Mouse (Mus musculus) neural tube, embryonic 15.5 days (tissue): ENCODE results near the gene Ambra1. TPM values are rescaled to one million over a fixed set of nuclear protein-coding genes. Genes with fewer than 3 reads are reported as not detected.

Experiments
- ATAC-seq: fragments of 200-750 bp; cut with Nextera tagmentation; 2 replicates; pipeline ENCODE4 v1.8.0; 2017; ENCODE audit warnings: mild to moderate bottlenecking, moderate TSS enrichment, moderate library complexity; ENCODE audit not compliant: low FRiP score
- H3K27ac ChIP-seq: fragments of 300-500 bp; sonication (generic); replicated peaks from 2 replicates; pipeline ENCODE4 v1.5.1; 2015; ENCODE audit warnings: mild to moderate bottlenecking, inconsistent platforms
- H3K27me3 ChIP-seq: fragments of 300-500 bp; sonication (generic); replicated peaks from 2 replicates; pipeline ENCODE4 v1.6.1; 2015; ENCODE audit warnings: inconsistent platforms
- H3K36me3 ChIP-seq: fragments of 300-500 bp; sonication (generic); 2 replicates; pipeline ENCODE4 v1.6.1; 2015; ENCODE audit warnings: inconsistent platforms
- H3K4me1 ChIP-seq: fragments of 300-500 bp; sonication (generic); 2 replicates; pipeline ENCODE4 v1.6.1; 2015; ENCODE audit warnings: inconsistent platforms
- H3K4me2 ChIP-seq: fragments of 300-500 bp; sonication (generic); 2 replicates; pipeline ENCODE4 v1.6.1; 2015; ENCODE audit warnings: inconsistent platforms, mild to moderate bottlenecking, moderate library complexity
- H3K4me3 ChIP-seq: fragments of 300-500 bp; sonication (generic); replicated peaks from 2 replicates; pipeline ENCODE4 v1.5.1; 2015; ENCODE audit warnings: mild to moderate bottlenecking, inconsistent platforms
- H3K9ac ChIP-seq: fragments of 300-500 bp; sonication (generic); replicated peaks from 2 replicates; pipeline ENCODE4 v1.6.1; 2015; ENCODE audit warnings: mild to moderate bottlenecking, inconsistent platforms
- H3K9me3 ChIP-seq: fragments of 300-500 bp; sonication (generic); replicated peaks from 2 replicates; pipeline ENCODE4 v1.6.1; 2016; ENCODE audit warnings: inconsistent platforms
- WGBS: fragments of 180-500 bp; shearing (Covaris S2); methylation state at CpG from one replicate; pipeline ENCODE4 v1.1.7; 2015; ENCODE audit warnings: mixed read lengths; 5-methylcytosine and 5-hydroxymethylcytosine counted together
- polyA plus RNA-seq: library from polyadenylated mRNA; unstranded; fragments of >200 nt; fragmentation: Nextera tagmentation; extraction: Ambion mirVana; gene quantifications from 2 replicates; pipeline ENCODE4 v1.2.1, GENCODE M21; 2015

The Ambra1 gene
- polyA plus RNA-seq, 1 experiment from 2014 or later = 22.0 TPM

DNA sequence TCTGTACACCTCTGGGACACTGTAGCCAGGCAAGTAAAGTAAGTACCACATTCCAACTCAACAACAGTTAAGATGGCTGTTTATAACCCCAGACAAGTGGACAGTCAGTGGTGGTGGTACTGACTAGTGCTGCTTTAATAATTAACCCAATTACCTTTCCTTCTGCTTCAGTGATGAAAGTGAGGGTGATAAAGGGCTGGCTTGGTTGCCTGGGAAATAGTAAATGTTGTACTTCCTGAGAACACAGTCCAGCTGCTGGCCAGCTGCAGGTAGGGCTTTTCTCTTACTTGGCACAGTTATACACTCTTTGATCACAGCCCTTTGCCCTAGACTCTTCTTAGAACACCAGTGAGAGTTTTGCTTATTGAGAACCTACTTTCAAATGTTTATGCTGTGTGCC, 102.3 kb downstream of the Ambra1 start:
- Histone ChIP-seq H3K27me3 (no peaks in the 10 kb centered on the region), H3K4me3 (no peak overlapping the region), H3K4me2 (no peak overlapping the region), H3K9me3 (no peaks in the 10 kb centered on the region), H3K36me3 (no peaks in the 10 kb centered on the region), H3K4me1 (peaks cover 9% of the 10 kb centered on the region; the same call in 1 of the 2 replicates), H3K9ac (no peak overlapping the region), H3K27ac (no peak overlapping the region)
- ATAC-seq = no peak

DNA sequence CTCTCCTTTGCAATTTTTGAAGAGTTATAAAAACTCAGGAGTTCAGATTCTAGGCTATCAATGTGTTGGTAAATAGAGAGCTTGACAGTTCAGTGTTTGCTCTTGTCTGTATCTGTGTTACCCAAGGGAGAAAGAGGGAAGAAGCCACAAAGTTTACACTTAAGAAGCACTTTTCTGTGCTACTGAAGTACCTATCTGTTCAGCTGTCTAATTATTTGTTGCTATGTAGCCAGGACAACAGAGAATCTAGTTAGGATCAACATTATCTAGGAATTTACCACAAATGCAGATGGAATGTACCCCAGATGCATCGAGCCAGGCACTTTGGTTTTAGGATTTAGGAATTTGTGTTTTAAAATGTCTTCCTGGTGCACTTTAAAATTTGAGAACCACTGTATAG, 104.3 kb downstream of the Ambra1 start:
- Histone ChIP-seq H3K4me3 (no peak overlapping the region), H3K4me1 (peaks cover 9% of the 10 kb centered on the region; the same call in 1 of the 2 replicates), H3K27me3 (no peaks in the 10 kb centered on the region), H3K4me2 (no peak overlapping the region), H3K9ac (no peak overlapping the region; the same call in 1 of the 2 replicates), H3K36me3 (no peaks in the 10 kb centered on the region), H3K27ac (no peak overlapping the region), H3K9me3 (no peaks in the 10 kb centered on the region)
- 87% methylated on average over 1 of the region's 1 CpGs for WGBS
- ATAC-seq = no peak

DNA sequence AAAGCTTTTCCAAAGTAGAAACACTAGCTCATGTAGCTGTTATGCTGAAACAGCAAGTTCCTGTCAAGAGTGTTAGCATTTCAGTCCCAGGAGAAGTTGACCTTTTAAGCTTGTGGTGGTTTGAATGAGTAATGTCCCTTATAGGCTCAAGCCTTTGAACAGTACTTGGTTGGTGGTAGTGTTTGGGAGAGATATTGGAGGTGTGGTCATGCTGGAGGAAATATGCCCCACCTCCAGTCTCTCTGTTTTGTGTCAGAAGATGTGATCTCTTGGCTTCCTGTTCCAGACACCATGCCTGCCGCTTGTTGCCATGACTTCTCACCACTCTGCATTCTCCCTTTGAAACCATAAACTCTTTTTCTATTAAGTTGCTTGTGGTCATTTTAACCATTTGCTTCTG, 105.1 kb downstream of the Ambra1 start:
- ATAC-seq = no peak
- Histone ChIP-seq H3K9me3 (no peaks in the 10 kb centered on the region), H3K4me3 (no peak overlapping the region), H3K36me3 (no peaks in the 10 kb centered on the region), H3K9ac (no peak overlapping the region), H3K4me2 (no peak overlapping the region), H3K4me1 (peaks cover 9% of the 10 kb centered on the region; the same call in 1 of the 2 replicates), H3K27ac (no peak overlapping the region), H3K27me3 (no peaks in the 10 kb centered on the region)
- 70% methylated on average over 1 of the region's 1 CpGs for WGBS

DNA sequence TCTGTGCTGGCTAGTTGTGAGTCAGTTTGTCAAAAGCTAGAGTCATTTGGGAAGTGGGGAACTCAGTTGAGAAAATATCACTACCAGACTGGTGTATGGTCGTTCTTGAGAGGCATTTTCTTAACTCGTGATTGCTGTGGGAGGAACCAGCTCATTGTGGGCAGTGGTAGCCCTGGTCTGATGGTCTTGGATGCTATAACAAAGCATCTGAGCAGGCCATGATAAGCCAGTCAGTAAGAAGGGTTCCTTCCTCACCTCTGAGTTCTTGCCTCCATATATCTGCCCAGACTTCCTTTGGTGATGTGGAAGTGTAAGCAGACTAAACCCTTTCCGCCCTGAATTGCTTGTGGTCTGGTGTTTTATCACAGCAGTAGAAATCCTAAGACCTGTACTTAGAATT, 105.7 kb downstream of the Ambra1 start:
- no peak overlapping the region for H3K9ac ChIP-seq
- H3K27me3 ChIP-seq = no peaks in the 10 kb centered on the region
- H3K4me2 ChIP-seq = no peak overlapping the region
- H3K4me1 ChIP-seq = peaks cover 9% of the 10 kb centered on the region; the same call in 1 of the 2 replicates
- H3K9me3 ChIP-seq = no peaks in the 10 kb centered on the region
- H3K36me3 ChIP-seq = no peaks in the 10 kb centered on the region
- WGBS = 73% methylated on average over 3 of the region's 3 CpGs
- H3K27ac ChIP-seq = no peak overlapping the region
- H3K4me3 ChIP-seq = no peak overlapping the region
- ATAC-seq = no peak

DNA sequence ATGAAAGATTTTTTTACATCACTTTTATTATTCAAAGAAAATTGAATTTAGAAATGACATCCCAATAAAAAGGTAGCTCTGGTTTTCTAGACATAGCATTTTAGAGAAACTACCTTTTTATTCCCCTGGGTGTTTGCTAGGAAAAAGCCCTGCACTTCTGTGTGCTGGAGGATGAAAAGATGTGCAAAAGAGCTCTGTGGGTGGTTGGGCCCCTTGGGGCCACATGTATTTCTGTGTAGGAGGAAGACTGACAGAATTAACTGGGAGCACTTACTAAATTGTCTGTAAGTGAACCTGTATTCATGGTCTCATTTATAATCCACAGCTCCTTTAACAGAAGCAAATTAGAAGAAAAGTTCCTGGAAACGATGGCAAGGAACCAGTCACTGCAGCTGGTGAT, 114.2 kb downstream of the Ambra1 start:
- WGBS = 88% methylated on average over 1 of the region's 1 CpGs
- Histone ChIP-seq H3K4me3 (no peak overlapping the region), H3K36me3 (no peaks in the 10 kb centered on the region), H3K4me2 (no peak overlapping the region), H3K9ac (no peak overlapping the region), H3K9me3 (no peaks in the 10 kb centered on the region), H3K27me3 (no peaks in the 10 kb centered on the region), H3K4me1 (no peaks in the 10 kb centered on the region), H3K27ac (no peak overlapping the region)
- ATAC-seq = no peak

DNA sequence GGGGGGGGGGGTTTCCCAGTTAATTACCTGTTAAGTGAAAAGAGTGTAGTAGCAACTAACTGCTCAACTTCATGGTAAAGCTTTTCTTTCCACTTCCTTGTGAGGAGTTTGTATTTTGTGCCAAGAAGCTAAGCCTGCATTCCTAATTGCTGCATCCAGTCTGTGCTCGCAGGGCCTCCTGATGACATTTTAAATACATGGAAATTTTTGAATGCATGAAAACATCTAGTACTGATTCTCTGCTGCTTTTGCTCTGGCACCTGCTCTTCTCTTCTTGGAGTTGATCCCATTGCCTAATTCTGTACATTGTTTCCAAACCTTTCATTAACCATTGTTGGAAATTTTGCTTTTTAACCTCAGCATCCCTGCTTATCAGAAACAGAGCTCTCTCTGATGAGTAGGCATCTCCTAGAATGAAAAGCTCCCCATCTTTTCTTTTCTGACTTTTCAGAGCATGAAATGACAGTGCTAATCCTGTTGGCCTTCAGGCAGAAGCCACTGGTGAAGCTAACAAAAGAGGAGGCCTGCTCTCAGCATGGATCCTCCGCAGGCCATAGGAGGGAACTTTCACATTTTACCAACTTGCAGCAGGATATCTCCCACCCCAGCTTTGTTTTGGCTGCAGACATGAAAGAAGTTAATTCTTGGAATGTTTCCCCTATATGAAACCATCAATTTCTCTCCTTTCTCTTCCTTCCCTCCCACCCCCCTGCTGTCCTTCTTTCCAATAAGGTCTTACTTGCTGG, 122.7 kb downstream of the Ambra1 start:
- no peak overlapping the region for H3K4me2 ChIP-seq

DNA sequence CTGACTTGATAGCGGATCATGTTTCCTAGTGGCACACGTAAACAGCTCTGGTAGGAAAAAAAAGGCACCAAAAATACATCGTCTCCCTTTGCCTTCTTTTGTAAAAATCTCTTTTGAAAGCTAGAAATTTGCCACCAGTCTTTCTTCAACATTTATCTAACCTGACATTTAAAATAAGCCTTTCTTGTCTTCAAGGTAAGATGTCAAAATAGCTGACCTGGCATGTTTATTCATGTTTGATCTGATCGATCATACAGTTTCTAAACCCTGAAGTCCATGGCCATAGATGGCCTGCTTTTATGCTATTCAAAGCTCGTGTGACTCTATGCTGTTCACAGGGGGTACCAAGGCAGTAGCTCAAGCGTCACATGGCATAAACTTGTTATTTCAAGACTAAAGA, 124.6 kb downstream of the Ambra1 start:
- Histone ChIP-seq H3K9me3 (no peaks in the 10 kb centered on the region), H3K27me3 (no peaks in the 10 kb centered on the region), H3K9ac (no peak overlapping the region), H3K4me1 (peaks cover 15% of the 10 kb centered on the region), H3K4me3 (no peak overlapping the region), H3K4me2 (no peak overlapping the region), H3K27ac (no peak overlapping the region), H3K36me3 (no peaks in the 10 kb centered on the region)
- ATAC-seq = no peak
- 85% methylated on average over 6 of the region's 6 CpGs for WGBS

More for the DNA sequence above, 122.7 kb downstream of the Ambra1 start:
- WGBS = 29% methylated on average over 2 of the region's 2 CpGs
- Histone ChIP-seq H3K9me3 (no peaks in the 10 kb centered on the region), H3K4me1 (peaks cover 8% of the 10 kb centered on the region; the same call in 1 of the 2 replicates), H3K4me3 (no peak overlapping the region), H3K27me3 (no peaks in the 10 kb centered on the region), H3K27ac (peak overlapping the region; percentile 41; the same call in 1 of the 2 replicates), H3K9ac (no peak overlapping the region), H3K36me3 (no peaks in the 10 kb centered on the region)
- ATAC-seq = no peak

DNA sequence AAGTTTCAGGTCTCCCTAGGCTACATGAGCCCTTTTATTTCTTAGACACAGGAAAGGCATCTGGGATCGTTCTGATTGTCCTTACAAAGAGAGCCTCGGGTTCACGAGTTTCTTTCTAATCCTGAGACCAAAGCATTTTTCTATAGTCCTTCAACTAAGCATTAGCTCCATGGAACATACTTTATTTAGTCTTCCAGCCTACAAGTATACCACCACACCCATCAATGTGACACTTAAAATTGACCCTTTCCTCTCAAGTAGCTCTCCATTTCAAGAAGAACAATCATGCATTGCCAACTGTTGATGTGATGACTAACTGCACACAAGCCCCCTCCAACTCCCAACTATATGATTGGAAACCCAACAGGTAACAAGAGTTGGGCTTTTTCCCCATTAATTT, 127.0 kb downstream of the Ambra1 start:
- Histone ChIP-seq H3K27ac (no peak overlapping the region), H3K36me3 (no peaks in the 10 kb centered on the region), H3K9ac (no peak overlapping the region), H3K9me3 (no peaks in the 10 kb centered on the region), H3K4me2 (no peak overlapping the region), H3K4me3 (no peak overlapping the region), H3K4me1 (peaks cover 20% of the 10 kb centered on the region), H3K27me3 (no peaks in the 10 kb centered on the region)
- WGBS = 94% methylated on average over 3 of the region's 3 CpGs
- ATAC-seq = no peak

DNA sequence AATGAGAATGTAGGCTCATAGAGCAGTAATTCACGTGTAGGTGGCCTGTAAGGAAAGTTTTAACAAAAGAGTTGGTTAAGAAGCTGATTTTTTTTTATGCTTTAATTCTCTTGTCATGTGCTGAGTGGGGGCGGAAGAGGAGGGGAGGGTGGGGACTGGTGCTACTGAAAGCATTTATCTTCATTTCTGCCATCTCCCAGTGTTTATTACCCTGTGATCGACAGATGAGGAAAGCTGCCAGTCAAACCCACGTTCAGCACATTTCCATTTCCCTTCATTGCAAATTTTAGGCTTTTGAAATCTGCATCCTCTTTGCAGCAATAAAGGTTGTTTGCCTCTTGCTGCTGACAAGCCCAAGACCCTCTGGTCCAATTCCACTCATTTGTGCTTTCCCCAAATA, 129.5 kb downstream of the Ambra1 start:
- ATAC-seq = no peak; the same call in 1 of the 2 replicates
- H3K27me3 ChIP-seq = no peaks in the 10 kb centered on the region
- 23% methylated on average over 4 of the region's 4 CpGs for WGBS
- no peaks in the 10 kb centered on the region for H3K9me3 ChIP-seq
- no peak overlapping the region for H3K4me2 ChIP-seq
- H3K27ac ChIP-seq = peak overlapping the region; percentile 39
- no peak overlapping the region for H3K4me3 ChIP-seq
- no peaks in the 10 kb centered on the region for H3K36me3 ChIP-seq
- H3K9ac ChIP-seq = no peak overlapping the region
- H3K4me1 ChIP-seq = peaks cover 13% of the 10 kb centered on the region

DNA sequence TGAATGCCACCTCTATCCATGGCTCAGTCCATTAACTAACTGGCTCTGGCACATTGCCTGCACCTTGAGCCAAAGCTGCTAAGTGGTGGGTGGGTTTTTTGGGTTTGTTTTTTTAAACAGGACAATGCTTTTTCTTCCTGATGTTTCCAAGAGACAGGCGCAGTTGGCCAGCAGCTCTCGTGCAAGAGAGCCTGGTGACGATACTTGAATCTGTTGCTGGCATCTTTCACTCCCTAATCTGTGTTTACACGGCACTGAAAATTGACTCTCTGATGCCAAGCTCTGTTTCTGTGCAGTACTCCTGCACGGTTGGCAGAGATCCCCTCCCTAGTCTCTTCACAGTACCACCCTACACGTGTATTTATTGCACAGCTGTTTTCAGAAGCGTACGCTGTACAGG, 140.8 kb downstream of the Ambra1 start:
- 28% methylated on average over 8 of the region's 8 CpGs for WGBS
- peaks cover 9% of the 10 kb centered on the region for H3K4me1 ChIP-seq
- H3K27me3 ChIP-seq = no peaks in the 10 kb centered on the region
- no peak overlapping the region for H3K4me3 ChIP-seq
- H3K9me3 ChIP-seq = no peaks in the 10 kb centered on the region
- no peak overlapping the region for H3K9ac ChIP-seq
- peaks cover 2% of the 10 kb centered on the region; the same call in 1 of the 2 replicates for H3K36me3 ChIP-seq
- peak overlapping the region; percentile 80 for H3K27ac ChIP-seq
- peak overlapping the region; percentile 34 for H3K4me2 ChIP-seq
- peak; percentile 90 for ATAC-seq

DNA sequence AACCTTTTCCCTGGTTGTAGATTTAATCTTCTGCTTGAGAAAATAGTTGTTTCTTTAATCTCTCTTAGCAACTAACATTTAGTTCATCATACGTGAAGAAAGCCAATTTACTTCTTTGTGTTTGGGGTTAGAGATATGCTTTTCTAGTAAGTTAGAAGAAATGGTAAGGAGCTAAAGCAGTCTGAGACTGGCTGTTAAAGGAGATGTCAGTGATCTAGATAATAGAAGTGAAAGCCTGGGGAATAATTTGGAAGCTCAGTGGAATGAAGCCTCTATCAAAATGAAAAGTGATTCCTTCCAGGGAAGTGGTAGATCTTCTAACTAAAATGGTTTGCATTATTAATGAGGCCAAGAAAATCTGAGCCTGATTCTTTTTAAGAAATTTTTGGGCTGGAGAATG, 141.3 kb downstream of the Ambra1 start:
- H3K36me3 ChIP-seq = peaks cover 6% of the 10 kb centered on the region; the same call in 1 of the 2 replicates
- WGBS = 49% methylated on average over 1 of the region's 1 CpGs
- no peak overlapping the region for H3K9ac ChIP-seq
- peak; percentile 63; the same call in 1 of the 2 replicates for ATAC-seq
- H3K4me1 ChIP-seq = peaks cover 11% of the 10 kb centered on the region
- H3K27ac ChIP-seq = peak overlapping the region; percentile 80
- H3K9me3 ChIP-seq = no peaks in the 10 kb centered on the region
- H3K4me3 ChIP-seq = no peak overlapping the region
- H3K27me3 ChIP-seq = no peaks in the 10 kb centered on the region
- peak overlapping the region; percentile 34 for H3K4me2 ChIP-seq

DNA sequence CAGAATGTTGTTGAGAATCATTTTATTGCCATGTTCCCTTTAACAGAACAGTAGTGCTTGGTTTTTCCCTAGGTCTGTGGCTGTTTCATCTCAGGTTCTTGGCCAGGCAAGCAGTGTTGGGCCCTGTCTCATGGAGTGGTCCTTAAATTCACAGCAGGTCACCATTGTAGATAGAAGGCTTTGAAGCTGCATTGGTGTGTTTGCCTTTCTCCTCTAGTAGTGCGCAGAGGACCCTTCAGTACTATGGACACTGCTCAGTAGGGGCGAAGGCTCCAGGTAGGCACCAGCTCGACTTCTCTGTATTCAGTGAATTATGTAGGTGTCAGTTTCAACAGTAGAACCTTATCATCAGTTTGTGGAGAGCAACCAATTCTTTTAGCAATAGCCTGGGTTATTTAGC, 142.7 kb downstream of the Ambra1 start:
- WGBS = 97% methylated on average over 3 of the region's 3 CpGs
- H3K9ac ChIP-seq = no peak overlapping the region
- peaks cover 10% of the 10 kb centered on the region; the same call in 1 of the 2 replicates for H3K36me3 ChIP-seq
- no peak for ATAC-seq
- H3K27ac ChIP-seq = no peak overlapping the region
- no peaks in the 10 kb centered on the region for H3K9me3 ChIP-seq
- no peak overlapping the region for H3K4me3 ChIP-seq
- H3K4me2 ChIP-seq = no peak overlapping the region
- H3K27me3 ChIP-seq = no peaks in the 10 kb centered on the region
- peaks cover 12% of the 10 kb centered on the region for H3K4me1 ChIP-seq
